Mouse (Mus musculus): Measurements from ENCODE around the gene Pgm2.

GRCm38 (mm10) chr5:64043694-64044453 is 48.9 kb upstream of the Pgm2 start:
- TF ChIP-seq REST (IDR thresholded peaks at IDR 0.05; ENCODE audit: insufficient read depth, insufficient read length): no peak
- TF ChIP-seq POLR2A (IDR thresholded peaks at IDR 0.05; ENCODE audit: insufficient read length, low read depth): no peak
